Mouse (Mus musculus): Measurements from ENCODE around the gene Samm50. TPM values are rescaled to one million over a fixed set of nuclear protein-coding genes. Genes with fewer than 3 reads are reported as not detected.

Gene Samm50
- total and polyA plus RNA-seq, 2 experiments: 11.5 to 46.4 TPM

DNA sequence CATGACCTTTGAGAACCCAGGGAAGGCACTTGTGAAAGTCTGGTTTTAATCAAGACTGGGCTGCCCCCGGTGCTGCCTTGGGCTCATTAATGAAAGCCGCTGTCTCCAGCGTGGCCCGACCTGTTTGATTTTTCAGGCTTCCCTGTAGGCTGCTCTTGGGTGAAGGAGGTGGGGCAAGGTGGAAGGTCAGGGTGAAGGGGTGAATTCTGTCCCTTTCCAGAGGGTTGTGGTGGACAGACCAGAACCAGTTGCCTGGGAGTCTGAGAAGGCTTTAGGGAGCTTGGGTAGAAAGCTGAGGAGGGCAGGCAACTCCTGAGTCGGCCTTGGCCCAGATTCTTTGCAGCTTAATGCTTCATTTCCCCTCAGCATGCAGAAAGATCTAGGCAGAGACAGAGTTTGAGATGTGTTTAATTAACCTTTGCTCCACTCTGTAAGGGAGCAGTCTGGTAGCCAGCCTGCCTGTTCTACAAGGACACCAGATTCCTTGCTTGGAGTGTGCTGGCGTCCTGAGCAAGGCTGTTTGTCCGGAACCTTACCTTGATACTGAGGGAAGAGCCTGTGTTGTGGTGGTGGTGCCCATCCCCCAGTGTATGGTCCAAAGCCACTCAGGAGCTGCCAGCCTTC lies 24.5 kb downstream of the Samm50 start:
- Histone ChIP-seq H3K27me3 (ENCODE audit: control insufficient read depth, insufficient read depth, low read length) (no peaks in the 10 kb centered on the region), H3K79me2 (ENCODE audit: control insufficient read depth, insufficient read depth, low read length) (no peaks in the 10 kb centered on the region), H3K36me3 (ENCODE audit: control insufficient read depth, insufficient read depth, low read length) (peaks cover 4% of the 10 kb centered on the region; the same call in 1 of the 2 replicates), H3K27ac (replicated peaks; ENCODE audit: insufficient read depth, low read depth, low read length) (no peak overlapping the region), H3K4me1 (ENCODE audit: control insufficient read depth, insufficient read depth, low read length) (peaks cover 12% of the 10 kb centered on the region), H3K4me3 (ENCODE audit: insufficient read depth, low read depth, low read length) (no peak overlapping the region), H3K9ac (ENCODE audit: low read depth, low read length) (no peak overlapping the region)
- DNase-seq (ENCODE audit: extremely low read depth, low read depth, low spot score): no peak
- WGBS: 32% methylated on average over 7 of the region's 7 CpGs
- TF ChIP-seq POLR2A (IDR thresholded peaks at IDR 0.05; ENCODE audit: extremely low read depth, insufficient read depth, low read length): no peak
- TF ChIP-seq CTCF (IDR thresholded peaks at IDR 0.05; ENCODE audit: low read depth, low read length): no peak

DNA sequence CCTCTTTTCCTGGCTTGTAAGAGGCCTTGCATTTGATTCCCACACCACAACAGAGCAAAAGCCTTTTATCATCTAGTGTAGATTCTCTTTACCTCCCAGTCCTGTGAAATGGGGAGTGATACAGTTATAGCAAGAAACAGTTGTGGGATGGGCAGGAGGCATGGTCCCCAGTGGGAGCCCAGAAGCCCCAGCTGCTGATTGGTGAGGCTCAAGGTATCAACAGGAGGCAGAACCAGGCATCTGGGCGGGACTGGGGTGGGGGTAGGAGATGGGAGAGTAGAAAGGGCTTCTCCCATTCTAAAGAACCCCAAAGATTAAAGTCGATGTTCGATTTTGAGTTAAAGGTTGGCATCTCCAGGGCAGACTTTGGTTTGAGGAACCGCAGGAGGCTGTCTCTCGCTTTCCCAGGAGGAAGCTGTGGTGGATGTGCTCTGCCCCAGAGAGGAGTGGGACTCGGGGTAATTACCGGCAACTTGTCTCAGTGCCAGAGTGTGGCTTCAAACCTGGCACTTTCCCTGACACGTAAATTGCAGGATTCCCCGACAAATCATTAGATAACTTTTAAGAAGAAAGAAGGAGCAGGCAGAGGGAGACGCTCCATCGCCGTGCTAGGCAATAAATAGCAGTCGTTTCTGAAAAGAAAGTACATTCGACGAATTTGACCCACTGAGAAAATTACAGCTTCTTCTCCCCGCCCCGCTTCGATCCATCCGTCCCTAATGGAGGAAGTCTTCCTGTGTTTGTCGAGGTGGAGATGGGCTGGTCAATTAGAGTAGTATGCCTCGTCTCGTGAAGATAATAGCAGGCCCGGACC lies 26.1 kb downstream of the Samm50 start:
- H3K79me2 ChIP-seq (ENCODE audit: control insufficient read depth, insufficient read depth, low read length): no peaks in the 10 kb centered on the region
- H3K36me3 ChIP-seq (ENCODE audit: control insufficient read depth, insufficient read depth, low read length): peaks cover 4% of the 10 kb centered on the region; the same call in 1 of the 2 replicates
- no peaks in the 10 kb centered on the region for H3K27me3 ChIP-seq (ENCODE audit: control insufficient read depth, insufficient read depth, low read length)
- H3K9ac ChIP-seq (ENCODE audit: low read depth, low read length): no peak overlapping the region
- no peak overlapping the region for H3K4me3 ChIP-seq (ENCODE audit: insufficient read depth, low read depth, low read length)
- no peak for DNase-seq (ENCODE audit: extremely low read depth, low read depth, low spot score)
- 59% methylated on average over 23 of the region's 23 CpGs for WGBS
- H3K4me1 ChIP-seq (ENCODE audit: control insufficient read depth, insufficient read depth, low read length): peaks cover 12% of the 10 kb centered on the region
- TF ChIP-seq POLR2A (IDR thresholded peaks at IDR 0.05; ENCODE audit: extremely low read depth, insufficient read depth, low read length) (no peak), CTCF (IDR thresholded peaks at IDR 0.05; ENCODE audit: low read depth, low read length) (no peak)
- no peak overlapping the region for H3K27ac ChIP-seq (replicated peaks; ENCODE audit: insufficient read depth, low read depth, low read length)

DNA sequence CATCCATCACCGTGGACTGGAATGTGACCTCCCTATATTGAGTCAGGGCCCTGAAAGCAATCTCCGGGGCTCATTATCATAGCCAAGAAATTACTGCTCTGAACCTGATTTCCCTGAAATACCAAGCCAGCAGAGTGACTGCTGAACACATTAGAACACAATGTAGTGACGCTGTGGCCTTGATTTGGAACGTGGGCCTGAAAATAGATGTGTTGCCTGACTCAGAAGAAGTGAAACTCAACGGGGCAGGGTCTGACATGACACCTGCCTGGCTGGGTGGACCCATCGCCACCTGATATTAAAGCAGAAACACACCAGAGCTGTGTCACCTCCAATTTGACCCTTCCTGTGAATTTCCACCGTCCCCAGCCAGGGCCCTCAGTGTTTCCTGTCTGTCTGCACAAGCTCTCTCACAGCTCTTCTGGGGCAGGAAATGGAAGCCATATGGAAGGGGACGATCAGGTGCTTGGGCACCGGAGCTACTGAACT lies 26.8 kb downstream of the Samm50 start:
- Histone ChIP-seq H3K27me3 (ENCODE audit: control insufficient read depth, insufficient read depth, low read length) (no peaks in the 10 kb centered on the region), H3K36me3 (ENCODE audit: control insufficient read depth, insufficient read depth, low read length) (peaks cover 4% of the 10 kb centered on the region; the same call in 1 of the 2 replicates), H3K79me2 (ENCODE audit: control insufficient read depth, insufficient read depth, low read length) (no peaks in the 10 kb centered on the region), H3K9ac (ENCODE audit: low read depth, low read length) (no peak overlapping the region), H3K4me1 (ENCODE audit: control insufficient read depth, insufficient read depth, low read length) (peaks cover 12% of the 10 kb centered on the region), H3K4me3 (ENCODE audit: insufficient read depth, low read depth, low read length) (no peak overlapping the region), H3K27ac (replicated peaks; ENCODE audit: insufficient read depth, low read depth, low read length) (0 out of 2 replicates have a peak overlapping the region, but pooled peaks have one; percentile 23)
- no peak for DNase-seq (ENCODE audit: extremely low read depth, low read depth, low spot score)
- WGBS: 55% methylated on average over 9 of the region's 9 CpGs
- TF ChIP-seq CTCF (IDR thresholded peaks at IDR 0.05; ENCODE audit: low read depth, low read length): no peak
- no peak for TF ChIP-seq POLR2A (IDR thresholded peaks at IDR 0.05; ENCODE audit: extremely low read depth, insufficient read depth, low read length)

DNA sequence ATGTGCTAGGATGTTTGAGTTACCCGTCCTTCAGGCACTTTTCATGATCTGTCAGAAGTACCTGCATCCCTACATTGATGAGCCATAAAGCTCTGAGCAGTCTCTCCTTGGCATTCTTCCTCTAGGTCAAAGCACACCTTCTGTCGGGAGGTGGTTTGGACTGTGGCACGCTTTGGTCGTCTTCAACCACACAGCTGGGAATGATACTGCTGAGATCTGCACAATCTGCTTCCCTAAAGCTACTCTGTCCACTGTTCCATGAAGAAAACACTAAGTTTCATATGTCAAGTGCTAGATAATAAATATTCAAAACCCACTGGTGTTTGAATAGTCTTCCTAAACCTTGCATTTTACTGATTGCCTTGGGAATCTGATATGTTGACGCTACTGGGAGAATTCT lies 29.5 kb downstream of the Samm50 start:
- no peak for TF ChIP-seq CTCF (IDR thresholded peaks at IDR 0.05; ENCODE audit: low read depth, low read length)
- no peak for TF ChIP-seq POLR2A (IDR thresholded peaks at IDR 0.05; ENCODE audit: extremely low read depth, insufficient read depth, low read length)
- H3K79me2 ChIP-seq (ENCODE audit: control insufficient read depth, insufficient read depth, low read length): no peaks in the 10 kb centered on the region
- no peaks in the 10 kb centered on the region for H3K27me3 ChIP-seq (ENCODE audit: control insufficient read depth, insufficient read depth, low read length)
- H3K27ac ChIP-seq (replicated peaks; ENCODE audit: insufficient read depth, low read depth, low read length): no peak overlapping the region
- H3K4me3 ChIP-seq (ENCODE audit: insufficient read depth, low read depth, low read length): no peak overlapping the region
- 74% methylated on average over 5 of the region's 5 CpGs for WGBS
- no peak overlapping the region for H3K9ac ChIP-seq (ENCODE audit: low read depth, low read length)
- no peak for DNase-seq (ENCODE audit: extremely low read depth, low read depth, low spot score)
- H3K36me3 ChIP-seq (ENCODE audit: control insufficient read depth, insufficient read depth, low read length): no peaks in the 10 kb centered on the region
- H3K4me1 ChIP-seq (ENCODE audit: control insufficient read depth, insufficient read depth, low read length): peaks cover 4% of the 10 kb centered on the region

DNA sequence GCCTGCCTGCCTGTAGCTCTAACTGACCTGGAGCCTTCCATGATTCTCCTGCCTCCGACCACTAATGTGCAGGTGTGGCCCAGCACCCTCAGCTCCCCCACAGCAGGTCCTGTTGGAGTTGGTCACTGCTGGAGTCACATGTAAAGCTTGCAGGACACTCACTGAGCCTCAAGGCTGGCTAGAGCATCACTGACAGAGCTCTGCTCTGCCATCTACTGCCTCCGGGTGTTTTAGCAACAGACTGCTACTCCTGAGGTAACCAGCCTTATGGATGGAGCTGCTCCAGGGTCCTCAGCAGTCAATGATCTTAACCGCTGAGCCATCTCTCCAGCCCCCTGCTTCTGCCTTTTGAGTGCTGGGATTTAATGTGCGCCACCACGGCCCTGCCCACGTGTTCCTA lies 31.4 kb downstream of the Samm50 start:
- WGBS: 62% methylated on average over 6 of the region's 6 CpGs
- TF ChIP-seq POLR2A (IDR thresholded peaks at IDR 0.05; ENCODE audit: extremely low read depth, insufficient read depth, low read length): no peak
- TF ChIP-seq CTCF (IDR thresholded peaks at IDR 0.05; ENCODE audit: low read depth, low read length): no peak
- H3K4me1 ChIP-seq (ENCODE audit: control insufficient read depth, insufficient read depth, low read length): no peaks in the 10 kb centered on the region
- no peaks in the 10 kb centered on the region for H3K79me2 ChIP-seq (ENCODE audit: control insufficient read depth, insufficient read depth, low read length)
- DNase-seq (ENCODE audit: extremely low read depth, low read depth, low spot score): no peak
- no peaks in the 10 kb centered on the region for H3K27me3 ChIP-seq (ENCODE audit: control insufficient read depth, insufficient read depth, low read length)
- no peak overlapping the region for H3K9ac ChIP-seq (ENCODE audit: low read depth, low read length)
- no peaks in the 10 kb centered on the region for H3K36me3 ChIP-seq (ENCODE audit: control insufficient read depth, insufficient read depth, low read length)
- H3K27ac ChIP-seq (replicated peaks; ENCODE audit: insufficient read depth, low read depth, low read length): no peak overlapping the region
- H3K4me3 ChIP-seq (ENCODE audit: insufficient read depth, low read depth, low read length): no peak overlapping the region
